Mouse (Mus musculus): ENCODE data around the gene Creb5.

DNA sequence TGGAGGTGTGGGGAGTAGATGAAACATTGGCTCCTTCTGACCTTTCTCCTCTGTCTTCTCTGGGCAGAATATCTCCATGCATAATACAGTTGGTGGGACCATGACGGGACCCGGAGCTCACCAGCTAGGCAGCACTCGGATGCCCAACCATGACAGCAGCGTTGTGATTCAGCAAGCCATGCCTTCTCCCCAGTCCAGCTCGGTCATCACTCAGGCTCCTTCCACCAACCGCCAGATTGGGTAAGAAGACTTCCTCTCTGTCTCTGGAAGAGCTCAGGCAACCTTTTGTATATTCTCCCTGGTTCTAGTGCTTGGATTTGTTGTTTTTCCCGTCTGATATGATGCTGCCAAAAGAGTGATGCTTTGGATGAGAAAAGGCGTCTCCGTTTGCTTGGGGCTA is 160.4 kb downstream of the Creb5 start:
- no peak for TF ChIP-seq POLR2A (IDR thresholded peaks at IDR 0.05; ENCODE audit: borderline replicate concordance, extremely low read depth, low read depth, low read length)
- TF ChIP-seq CTCF (IDR thresholded peaks at IDR 0.05; ENCODE audit: insufficient read depth, low read length) = no peak

Measured in lung, adult 2 months (tissue).